ENCODE assay signal across 8 mouse cellular contexts in the genomic region with DNA sequence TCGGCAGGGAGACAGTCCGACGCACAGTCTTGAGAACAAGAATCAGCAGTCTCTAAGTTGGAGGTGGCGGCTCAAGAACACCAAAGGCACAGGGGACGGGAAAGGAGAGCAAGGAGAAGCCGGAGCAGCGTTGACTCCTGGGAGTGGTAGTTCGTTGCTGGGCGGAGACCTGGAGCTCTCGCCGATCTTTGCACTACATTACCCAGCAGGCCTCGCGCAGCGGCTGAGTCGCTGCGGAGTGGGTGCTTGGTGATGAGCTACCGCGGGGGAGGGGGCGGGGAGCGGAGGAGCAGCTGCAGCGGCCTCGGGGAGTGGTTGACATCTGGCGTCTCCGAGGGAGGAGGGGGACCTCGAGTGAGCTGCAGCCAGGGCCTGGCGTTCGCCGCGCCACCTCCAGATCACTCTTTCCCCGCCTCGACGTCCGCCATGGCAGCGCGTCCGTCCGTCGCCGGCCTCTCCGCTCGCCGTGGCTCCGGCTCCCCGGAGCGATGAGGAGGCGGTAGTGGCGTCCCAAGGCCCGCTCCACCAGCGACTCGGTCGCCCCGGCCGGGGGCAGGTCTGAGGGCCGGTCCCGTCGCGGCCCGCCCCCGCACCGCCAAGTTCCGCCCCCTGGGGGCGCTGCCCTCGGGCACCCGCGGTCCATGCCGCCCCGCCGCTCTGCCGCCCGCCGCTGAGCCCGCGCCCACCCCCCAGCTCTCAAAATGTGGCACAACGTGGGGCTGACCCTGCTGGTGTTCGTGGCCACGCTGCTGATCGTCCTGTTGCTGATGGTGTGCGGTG. TPM values are rescaled to one million over a fixed set of nuclear protein-coding genes. Genes with fewer than 3 reads are reported as not detected.
DNase-seq lines count a peak whose midpoint lies in the region; ATAC-seq and TF ChIP-seq lines count a peak whose summit lies in the region.

A gene (plus strand): TSS at position 307 of the 780 bp plus-strand sequence.

- peak; percentile 67 for DNase-seq in Patski (ENCODE audit: low read depth, low spot score)
- peak; percentile 91 to 93 for DNase-seq in cerebellum, postnatal 14 days
- peak; percentile 86 to 93 for DNase-seq in frontal cortex, postnatal 14 days (ENCODE audit: low spot score in 2 of 2)
- DNase-seq in layer of hippocampus, postnatal 25 days (ENCODE audit: extremely low spot score in 1 of 2, low spot score in 1 of 2), result peak; percentile 69 to 75
- peak; percentile 96 for DNase-seq in lung, postnatal 25 days (ENCODE audit: low spot score)
- DNase-seq in retina, embryonic 14.5 days (ENCODE audit: low spot score), result peak; percentile 97
- peak; percentile 93 for DNase-seq in thymus, postnatal 4 days

- H3K27ac ChIP-seq in hindbrain, embryonic 13.5 days, result peak within 1 kb of the TSS; percentile 93

- CTCF ChIA-PET in Patski (lab: Charles Lee), result interaction anchor here (1.4 kb wide), 1 partner anchor 326 kb away, joined by 3 read pairs; no protein-coding TSS in a partner anchor

- H3K36me3 ChIP-seq in hindbrain, embryonic 13.5 days, result no peaks in the 10 kb centered on the region

- under 1% methylated on average over 77 of the region's 78 CpGs for WGBS in hindbrain, embryonic 13.5 days

- peak within 1 kb of the TSS; percentile 76 for H3K4me3 ChIP-seq in hindbrain, embryonic 13.5 days

- H3K9me3 ChIP-seq in hindbrain, embryonic 13.5 days, result no peaks in the 10 kb centered on the region

- in situ Hi-C loops in Patski (cut with MboI; ENCODE audit: low pct_unique_long_range_greater_than_20kb), result loop anchor here (10.0 kb wide), 1 partner anchor 245 kb away; a partner anchor contains a TSS

- peak within 1 kb of the TSS; percentile 73 for H3K4me2 ChIP-seq in hindbrain, embryonic 13.5 days

- TF ChIP-seq CTCF in Patski (IDR thresholded peaks at IDR 0.05), result peak; percentile 83

- H3K27me3 ChIP-seq in Patski, result peaks cover 18% of the 10 kb centered on the region
- H3K27me3 ChIP-seq in hindbrain, embryonic 13.5 days, result 0 out of 2 replicates have a peak, but pooled peaks cover 4% of the 10 kb centered on the region

- H3K9ac ChIP-seq in hindbrain, embryonic 13.5 days, result peak within 1 kb of the TSS; percentile 87

- ATAC-seq in Patski, result peak; percentile 95
- ATAC-seq in hindbrain, embryonic 13.5 days (ENCODE audit: low FRiP score), result peak; percentile 98

- H3K4me1 ChIP-seq in hindbrain, embryonic 13.5 days (replicated peaks), result peaks cover 22% of the 10 kb centered on the region

- POLR2A ChIA-PET in Patski (lab: Charles Lee), result interaction anchor here (0.7 kb wide), 2 partner anchors 40 to 233 kb away, joined by 3 to 5 read pairs; no protein-coding TSS in a partner anchor

RNA-seq across cellular contexts. Expression of the gene that starts here (rescaled TPM):
- polyA plus RNA-seq in Patski (2021), result 10.8 TPM
- polyA plus RNA-seq in hindbrain, embryonic 13.5 days (2015; fragmentation: Nextera tagmentation; extraction: Ambion mirVana), result 19.1 and 20.1 TPM in 2 replicates
- total RNA-seq in layer of hippocampus, postnatal 25 days (2021), result 100 to 1,000 TPM; 140 to 149 TPM

Comparison
In these comparisons a context has a peak if more than half of its experiments do, and no peak if none do; other contexts are left out.
1. Peak in every context shown above with its lines: DNase-seq, ATAC-seq, H3K4me3 ChIP-seq and H3K27ac ChIP-seq.